Mouse (Mus musculus): ENCODE data around the gene Rcan3. TPM values are rescaled to one million over a fixed set of nuclear protein-coding genes. Genes with fewer than 3 reads are reported as not detected.

Rcan3 gene
- polyA plus RNA-seq, 1 experiment, result 18.7 TPM

GRCm38 (mm10) chr4:135413491-135413890 lies 20.2 kb downstream of the Rcan3 start:
- DNase-seq (ENCODE audit: low spot score), result no peak

GRCm38 (mm10) chr4:135411633-135412032 lies 22.0 kb downstream of the Rcan3 start:
- peak; percentile 49 for DNase-seq (ENCODE audit: low spot score)

- DNase-seq (ENCODE audit: low spot score), result no peak
Measured at GRCm38 (mm10) chr4:135406180-135406579, 27.5 kb downstream of the Rcan3 start.

- DNase-seq (ENCODE audit: low spot score), result no peak
Measured at GRCm38 (mm10) chr4:135404916-135405315, 28.7 kb downstream of the Rcan3 start.

GRCm38 (mm10) chr4:135404048-135404447 lies 29.6 kb downstream of the Rcan3 start:
- no peak for DNase-seq (ENCODE audit: low spot score)

- DNase-seq (ENCODE audit: low spot score), result no peak
Measured at GRCm38 (mm10) chr4:135401881-135402280, 31.8 kb downstream of the Rcan3 start.

- DNase-seq (ENCODE audit: low spot score), result no peak
Measured at GRCm38 (mm10) chr4:135397991-135398390, 35.7 kb downstream of the Rcan3 start, which contains the start of gene Ncmap. TSS of gene Ncmap (minus strand) at chr4:135398227.

GRCm38 (mm10) chr4:135397551-135397950 lies 36.1 kb downstream of the Rcan3 start:
- no peak for DNase-seq (ENCODE audit: low spot score)

- DNase-seq (ENCODE audit: low spot score), result no peak
Measured at GRCm38 (mm10) chr4:135396303-135396702, 37.4 kb downstream of the Rcan3 start.

- DNase-seq (ENCODE audit: low spot score), result no peak
Measured at GRCm38 (mm10) chr4:135395375-135395774, 38.3 kb downstream of the Rcan3 start.

- DNase-seq (ENCODE audit: low spot score), result no peak
Measured at GRCm38 (mm10) chr4:135394666-135395065, 39.0 kb downstream of the Rcan3 start.

GRCm38 (mm10) chr4:135393381-135393780 lies 40.3 kb downstream of the Rcan3 start:
- DNase-seq (ENCODE audit: low spot score), result no peak

GRCm38 (mm10) chr4:135392801-135393200 lies 40.9 kb downstream of the Rcan3 start:
- no peak for DNase-seq (ENCODE audit: low spot score)

GRCm38 (mm10) chr4:135391014-135391413 lies 42.6 kb downstream of the Rcan3 start:
- no peak for DNase-seq (ENCODE audit: low spot score)

GRCm38 (mm10) chr4:135385614-135386013 lies 48.0 kb downstream of the Rcan3 start:
- DNase-seq (ENCODE audit: low spot score), result no peak

GRCm38 (mm10) chr4:135382316-135382715 lies 51.3 kb downstream of the Rcan3 start:
- no peak for DNase-seq (ENCODE audit: low spot score)

GRCm38 (mm10) chr4:135381355-135381754 lies 52.3 kb downstream of the Rcan3 start:
- DNase-seq (ENCODE audit: low spot score), result no peak

GRCm38 (mm10) chr4:135377241-135377640 lies 56.4 kb downstream of the Rcan3 start:
- DNase-seq (ENCODE audit: low spot score), result no peak

GRCm38 (mm10) chr4:135375444-135375843 lies 58.2 kb downstream of the Rcan3 start:
- DNase-seq (ENCODE audit: low spot score), result no peak

- no peak for DNase-seq (ENCODE audit: low spot score)
Measured at GRCm38 (mm10) chr4:135373299-135373698, 60.4 kb downstream of the Rcan3 start.

- DNase-seq (ENCODE audit: low spot score), result no peak
Measured at GRCm38 (mm10) chr4:135370372-135370771, 63.3 kb downstream of the Rcan3 start.

- no peak for DNase-seq (ENCODE audit: low spot score)
Measured at GRCm38 (mm10) chr4:135362828-135363227, 70.8 kb downstream of the Rcan3 start.
